Mouse (Mus musculus): ENCODE measurements around the gene Slc16a1.

DNA sequence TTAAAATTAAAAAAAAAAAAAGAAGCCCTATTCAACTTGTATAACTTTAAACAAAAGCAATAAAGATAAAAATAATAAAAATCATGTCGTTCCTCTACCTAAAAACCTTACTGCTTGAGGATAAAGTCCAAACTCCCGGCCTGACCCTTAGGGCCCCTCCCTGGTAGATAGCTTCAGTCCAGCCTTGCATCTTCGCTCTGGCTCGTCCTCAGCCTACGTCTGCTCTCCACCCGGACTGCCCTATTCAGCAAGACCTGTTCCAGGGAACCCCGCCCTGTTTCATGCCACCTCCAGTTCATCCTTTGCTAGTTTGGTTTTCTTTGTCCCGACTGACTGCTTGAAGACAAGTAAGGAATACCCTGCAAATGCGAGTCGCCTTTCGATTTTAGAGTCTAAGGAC lies 24.5 kb downstream of the Slc16a1 start:
- TF ChIP-seq GABPA (IDR thresholded peaks at IDR 0.05; ENCODE audit: insufficient replicate concordance, low read depth, low read length) (no peak), CTCF (conservative IDR thresholded peaks at IDR 0.05 in 1 of 2, IDR thresholded peaks at IDR 0.05 in 1 of 2; ENCODE audit: low read depth in 2 of 2, low read length in 2 of 2) (no peak), POLR2AphosphoS2 (IDR thresholded peaks at IDR 0.05; ENCODE audit: low read depth, low read length) (no peak), SMC3 (IDR thresholded peaks at IDR 0.05; ENCODE audit: low read depth, low read length) (no peak), TCF12 (IDR thresholded peaks at IDR 0.05; ENCODE audit: low read depth, low read length) (no peak), POLR2A (IDR thresholded peaks at IDR 0.05; ENCODE audit: low read depth, low read length) (no peak), HCFC1 (IDR thresholded peaks at IDR 0.05; ENCODE audit: low read depth, low read length) (no peak), ZMIZ1 (IDR thresholded peaks at IDR 0.05; ENCODE audit: low read depth, low read length) (no peak), MYC (IDR thresholded peaks at IDR 0.05; ENCODE audit: low read depth, low read length) (no peak), ZNF384 (IDR thresholded peaks at IDR 0.05; ENCODE audit: low read depth, low read length) (no peak), EP300 (IDR thresholded peaks at IDR 0.05; ENCODE audit: low read length) (no peak)
